Mouse (Mus musculus): ENCODE measurements around the gene Tdrd7.

DNA sequence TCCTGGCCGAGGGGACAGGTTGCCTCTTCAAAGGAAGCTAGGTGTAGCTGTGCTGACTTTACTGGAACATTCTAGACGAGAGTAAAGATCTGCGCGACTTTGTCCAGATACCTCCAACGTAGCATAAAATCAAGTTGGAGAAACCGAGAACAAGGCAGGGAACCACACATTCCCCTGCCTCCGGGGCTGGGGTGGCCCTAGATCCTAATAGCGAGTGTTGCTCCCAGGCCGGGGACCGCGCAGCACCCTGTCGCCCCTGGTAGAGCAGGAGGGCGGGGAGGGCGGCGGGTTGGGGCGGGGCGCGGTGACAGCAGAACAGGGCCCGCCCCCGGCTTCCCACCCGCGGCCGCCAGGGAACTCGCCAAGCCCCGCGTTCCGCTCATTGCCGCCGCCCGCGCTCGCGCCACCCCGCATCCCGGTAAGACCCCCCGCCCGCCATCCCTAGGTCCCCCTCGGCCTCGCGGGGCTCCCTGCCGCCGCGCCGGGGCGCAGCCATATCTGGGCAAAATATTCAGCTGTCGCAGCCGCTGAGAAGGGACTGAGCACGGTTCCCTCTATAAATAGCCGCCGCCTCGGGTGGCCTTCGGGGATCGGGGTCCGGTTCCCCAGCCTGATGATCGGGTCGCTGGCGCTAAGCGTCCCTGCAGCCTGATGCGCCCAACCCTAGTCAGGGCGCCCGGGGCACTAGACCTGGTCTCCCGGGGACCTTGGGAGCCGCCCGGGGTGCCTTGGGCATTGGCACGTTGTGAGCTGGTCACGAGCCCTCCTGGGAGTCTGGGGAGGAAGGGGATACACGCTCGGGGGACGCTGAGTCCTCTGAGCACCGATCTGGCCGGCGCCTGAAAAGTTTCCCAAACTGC, 74.0 kb downstream of the Tdrd7 start, which contains the start of gene Tmod1:
- TF ChIP-seq POLR2A (IDR thresholded peaks at IDR 0.05; ENCODE audit: borderline replicate concordance, extremely low read depth, low read depth, low read length) (peak; percentile 52; the same call in 1 of the 2 replicates), CTCF (IDR thresholded peaks at IDR 0.05; ENCODE audit: insufficient read depth, low read length) (no peak)

All from lung, adult 2 months (tissue).